Mouse (Mus musculus) ovary, adult 18-20 months (tissue): Measurements from ENCODE around the gene Tpp1.

Experiments used
- DNase-seq: peaks from one replicate; pipeline ENCODE4 v3.0.0; 2022; ENCODE audit warnings: low spot score, mixed read lengths

The Tpp1 gene

DNA sequence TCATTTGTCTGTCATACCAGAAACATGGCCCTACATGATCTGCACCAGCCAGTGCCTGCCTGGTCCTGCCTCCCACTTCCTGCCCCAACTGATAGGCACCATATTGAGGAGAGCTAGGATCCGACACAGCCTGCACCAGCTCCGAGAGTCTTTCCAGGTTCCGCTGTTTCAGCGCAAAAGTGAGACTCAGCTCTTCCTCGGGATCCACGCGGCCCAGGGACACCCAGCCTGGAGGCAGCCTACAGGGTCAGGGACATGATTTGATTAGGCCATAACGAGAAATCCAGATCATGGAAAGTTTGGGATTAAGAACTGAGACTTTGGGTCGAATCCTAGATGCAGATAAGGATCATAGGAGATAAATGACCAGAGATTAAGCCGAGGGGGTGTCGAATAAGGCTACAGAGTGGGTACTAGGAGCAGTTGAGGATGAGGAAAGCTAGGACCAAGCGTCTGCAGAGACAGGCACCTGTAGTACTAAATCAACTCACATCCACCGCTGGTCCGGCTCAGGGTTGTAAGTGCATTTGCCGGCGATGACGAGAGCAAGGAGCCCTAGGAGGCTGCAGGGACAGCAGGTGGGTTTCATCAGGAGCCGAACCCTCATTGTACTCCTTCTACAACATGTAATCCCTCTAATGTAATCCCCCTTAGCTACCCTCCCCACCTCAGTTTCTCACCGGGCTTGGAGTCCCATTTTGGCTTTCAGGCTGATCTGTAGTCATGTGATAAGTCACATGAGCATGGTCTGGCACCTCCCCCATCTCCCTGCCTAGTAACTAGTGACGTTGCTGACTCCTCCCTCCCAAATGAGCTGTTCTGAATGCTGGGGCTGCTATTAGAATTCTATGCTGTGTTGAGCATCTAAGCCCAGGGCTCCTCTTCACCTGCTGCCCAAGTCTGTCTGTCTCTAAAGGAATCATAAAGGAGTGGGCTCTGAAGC lies at the start of gene Tpp1:
TSS of gene Tpp1 (minus strand) at position 745 of the 943 bp plus-strand sequence.
- DNase-seq, result peak; percentile 87

DNA sequence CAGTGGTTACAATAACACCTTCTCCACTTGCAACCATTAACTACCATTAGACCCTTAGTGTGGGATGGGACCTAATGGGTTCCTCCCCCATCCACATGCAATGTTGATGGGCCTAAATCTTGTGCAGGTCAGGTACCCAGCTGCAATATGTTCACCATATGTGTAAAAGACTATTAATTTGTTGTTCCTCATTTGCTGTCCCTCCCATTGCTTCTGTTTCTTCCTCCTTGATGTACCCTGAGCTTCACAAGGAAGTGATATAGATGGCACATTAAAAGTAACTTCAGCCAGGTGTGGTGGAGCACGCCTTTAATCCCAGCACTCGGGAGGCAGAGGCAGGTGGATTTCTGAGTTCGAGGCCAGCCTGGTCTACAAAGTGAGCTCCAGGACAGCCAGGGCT lies 44.9 kb upstream of the Tpp1 start:
- DNase-seq, result no peak

DNA sequence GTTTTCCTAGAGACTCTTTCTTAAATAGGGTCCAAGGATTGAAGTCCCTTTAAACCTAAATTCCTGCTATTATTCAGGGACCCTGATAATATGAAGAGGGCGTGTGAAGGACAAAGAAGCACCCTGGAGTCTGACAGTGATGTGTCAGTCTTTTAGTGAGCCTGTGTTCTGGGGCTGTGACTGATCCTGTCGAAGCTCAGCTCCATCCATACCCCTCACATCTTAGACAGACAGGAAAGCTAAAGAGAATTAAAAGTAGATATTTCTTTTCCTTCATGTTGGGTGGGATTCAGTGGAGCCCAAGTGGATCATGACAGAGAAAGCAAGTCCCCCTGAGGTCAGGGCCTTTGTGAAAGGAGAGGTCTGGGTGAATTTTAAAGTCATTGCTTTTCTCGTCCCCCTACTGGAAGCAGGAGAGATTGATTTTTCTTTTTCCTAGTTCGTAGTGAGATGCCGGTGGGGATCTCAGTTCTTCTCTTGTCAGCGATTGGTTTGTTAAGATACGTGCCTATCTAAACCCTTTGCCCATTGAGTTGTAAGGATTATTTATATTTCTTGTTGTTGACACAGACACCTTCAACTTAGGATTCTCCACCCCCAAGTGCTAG lies 43.8 kb upstream of the Tpp1 start:
- no peak for DNase-seq

DNA sequence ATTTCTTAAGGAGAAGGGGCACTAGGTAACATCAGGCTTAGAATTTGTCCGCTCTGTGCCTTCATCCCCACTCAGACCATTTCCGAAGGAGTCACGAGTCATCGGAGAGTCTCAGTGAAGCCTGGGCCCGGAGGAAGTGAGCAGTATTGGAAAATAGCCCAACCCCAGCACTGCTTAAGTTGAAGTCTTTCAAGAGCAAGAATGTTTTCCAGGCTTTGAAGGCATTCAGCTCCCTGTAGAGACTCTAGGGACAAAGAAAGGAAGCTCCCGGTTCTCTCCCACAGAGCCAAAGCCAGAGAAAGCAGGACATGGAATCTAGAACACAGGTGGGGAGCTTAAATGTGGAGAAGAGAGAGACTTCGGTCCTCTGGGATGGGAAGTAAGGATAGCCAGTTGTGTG lies 41.7 kb upstream of the Tpp1 start:
- DNase-seq, result no peak

DNA sequence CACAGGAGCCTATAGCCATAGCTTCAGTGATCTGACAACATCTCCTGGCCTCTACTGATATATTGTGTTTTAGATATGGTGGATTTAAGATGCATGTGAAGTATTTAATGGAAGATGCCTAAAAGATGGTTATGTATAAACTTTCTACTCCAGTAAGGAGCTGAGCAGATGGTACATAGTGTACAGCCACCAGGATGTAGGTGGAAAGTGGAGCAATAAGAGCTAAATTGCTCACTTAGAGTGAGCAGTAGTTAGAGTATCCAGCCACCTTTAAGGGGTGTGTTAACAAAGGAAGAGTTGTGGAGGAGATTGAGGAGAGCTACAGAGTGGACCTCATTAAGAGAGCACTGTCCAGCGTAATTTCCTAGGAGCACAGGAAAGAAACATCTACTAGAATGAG lies 39.1 kb upstream of the Tpp1 start:
- no peak for DNase-seq

DNA sequence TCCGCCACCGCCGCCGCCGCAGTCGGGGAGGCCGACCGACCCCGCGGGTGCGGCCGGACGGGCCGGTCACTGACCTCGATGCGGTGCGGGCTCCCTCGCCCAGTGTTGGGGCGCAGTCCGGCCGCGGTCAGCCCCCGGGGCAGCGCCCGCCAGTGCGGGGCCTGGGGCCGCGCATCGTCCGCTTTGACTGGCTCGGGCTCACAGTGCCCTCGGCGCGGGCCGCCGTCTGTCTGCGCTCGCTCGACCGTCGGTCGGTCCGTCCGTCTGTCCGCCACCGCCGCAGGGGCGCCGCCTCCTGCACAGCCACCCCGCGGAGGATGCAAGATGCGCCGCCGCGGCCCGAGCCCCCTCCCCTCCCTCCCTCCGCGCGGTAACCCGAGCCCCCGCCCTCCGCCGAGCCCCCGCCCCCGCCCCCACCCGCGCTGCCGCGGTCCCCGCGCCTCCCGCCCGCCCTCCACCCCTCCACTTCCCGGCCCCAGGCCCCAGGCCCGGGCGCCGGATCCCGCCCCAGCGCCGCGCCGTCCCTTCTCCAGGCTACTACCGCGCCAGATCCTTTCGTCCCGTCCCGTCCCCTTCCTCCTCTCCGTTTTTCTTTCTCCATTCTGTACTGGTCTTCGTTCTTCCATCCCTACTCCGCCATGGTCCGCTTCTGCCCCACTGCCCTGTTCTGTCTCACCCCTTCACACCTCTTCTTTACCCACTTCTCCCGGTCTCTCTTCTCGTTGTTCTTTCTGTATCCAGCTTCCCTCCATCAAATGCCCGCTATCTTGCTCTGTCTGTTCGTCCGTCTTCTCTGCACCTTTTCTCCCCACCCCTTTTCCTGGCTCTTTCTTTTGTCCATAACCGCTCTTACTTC lies 35.5 kb upstream of the Tpp1 start, which contains the start of gene Dchs1:
TSS of gene Dchs1 (minus strand) at position 370 of the 856 bp plus-strand sequence.
- DNase-seq, result no peak

DNA sequence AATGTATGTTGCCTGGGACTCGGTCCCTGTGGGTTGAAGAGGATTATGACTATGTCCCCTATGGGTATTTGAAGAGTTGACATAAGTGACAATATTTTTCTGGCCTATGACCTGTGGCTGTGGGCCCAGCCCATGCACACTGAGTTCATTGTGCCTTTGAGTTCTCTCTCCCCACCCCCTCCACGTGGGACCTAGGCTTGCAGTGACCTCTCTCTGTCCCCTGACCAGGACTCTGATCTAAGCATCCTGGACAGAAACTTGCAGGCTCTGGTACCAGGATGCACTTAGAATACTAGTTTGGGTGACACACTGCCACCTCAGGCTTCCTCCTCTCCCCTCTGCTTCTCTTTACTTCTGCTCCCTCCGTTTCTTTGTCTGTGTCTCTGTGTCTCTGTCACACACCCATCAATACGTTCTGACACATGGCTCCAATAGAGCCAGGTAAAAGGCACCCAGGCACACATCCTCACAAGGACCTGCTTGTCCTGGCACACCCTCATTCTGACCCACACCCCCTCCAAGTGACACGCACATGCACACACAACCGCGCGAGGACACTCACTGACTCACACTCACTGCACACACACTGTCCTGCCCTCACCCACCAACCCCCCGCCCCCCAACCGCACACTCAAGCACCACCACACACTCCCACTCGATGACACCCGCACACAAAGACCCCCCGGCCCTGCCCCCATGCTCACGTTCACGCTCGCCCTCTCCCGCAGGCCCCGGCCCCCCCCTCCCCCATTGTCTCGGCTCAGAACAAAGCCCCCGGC lies 34.7 kb upstream of the Tpp1 start:
- DNase-seq, result no peak

DNA sequence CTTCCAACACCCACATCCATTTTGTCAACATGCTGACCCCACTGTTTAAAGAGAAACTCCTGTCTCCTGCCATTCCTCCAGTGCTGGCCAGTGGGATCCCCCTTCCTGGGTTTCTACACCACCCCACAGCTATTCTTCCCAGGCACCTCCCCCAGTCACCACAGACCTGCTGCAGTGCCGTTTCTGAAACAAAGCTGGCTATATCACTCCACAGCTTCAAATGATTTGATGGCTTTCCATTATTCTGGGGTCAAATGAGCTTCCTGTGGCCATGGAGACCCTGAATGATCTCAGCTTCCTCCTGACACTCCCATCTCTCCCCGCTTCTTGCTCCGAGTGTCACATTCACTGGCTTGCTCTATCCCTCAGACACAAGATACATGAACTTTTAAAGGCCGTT lies 32.5 kb upstream of the Tpp1 start:
- DNase-seq, result no peak

DNA sequence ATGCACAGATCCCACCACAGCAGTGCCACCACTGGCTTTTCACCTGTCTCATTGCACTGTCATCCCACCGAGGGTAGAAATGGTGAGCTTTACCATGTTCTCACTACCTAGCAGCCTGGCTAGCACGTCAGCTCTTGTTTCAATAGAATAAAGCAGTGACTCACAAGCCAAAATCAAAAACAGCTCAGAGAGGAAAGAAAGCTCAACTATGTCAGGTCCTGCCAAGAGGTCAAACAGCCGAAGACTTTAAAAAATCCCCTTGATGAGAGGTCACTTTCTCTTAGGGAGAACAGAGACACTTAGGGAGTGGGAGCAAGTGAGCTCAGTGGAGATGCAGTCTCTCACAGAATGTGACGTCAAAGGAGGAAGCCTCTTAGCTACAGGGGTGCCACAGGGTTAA lies 31.8 kb upstream of the Tpp1 start:
- no peak for DNase-seq

DNA sequence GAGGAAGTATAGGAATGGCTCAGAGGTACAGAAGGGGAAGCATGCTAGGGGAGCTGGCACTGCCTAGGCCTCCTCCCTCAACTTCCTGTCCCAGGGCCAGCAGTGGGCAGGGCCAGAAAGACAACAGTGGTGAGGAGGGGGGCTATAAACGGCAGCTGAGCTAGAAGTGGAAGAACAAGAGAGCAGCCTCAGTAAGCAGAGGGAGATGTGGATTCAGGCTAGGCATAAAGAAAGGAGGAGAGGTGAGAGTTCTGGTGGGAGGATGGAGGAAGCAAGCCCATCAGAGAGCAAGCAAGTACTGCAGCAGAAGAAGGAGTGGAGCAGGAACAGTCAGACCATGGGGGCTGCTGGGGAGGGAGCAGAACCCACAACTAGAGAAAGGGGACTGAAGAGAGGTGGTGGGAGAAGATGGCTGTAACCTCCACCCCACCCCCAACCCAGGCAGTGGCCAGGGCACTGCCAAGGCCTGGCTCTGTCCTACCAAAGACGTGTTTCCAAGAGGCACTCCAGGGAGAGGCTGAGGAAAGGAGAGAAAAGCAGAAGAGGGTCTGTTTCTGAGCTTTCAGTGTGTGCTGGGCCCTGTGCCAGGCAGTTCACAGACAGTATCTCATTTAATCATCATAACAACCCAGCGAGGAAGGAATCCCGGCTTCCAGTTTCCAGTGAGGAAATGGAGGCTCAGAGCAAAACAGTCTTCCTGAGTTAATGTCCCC lies 26.7 kb upstream of the Tpp1 start:
- no peak for DNase-seq

DNA sequence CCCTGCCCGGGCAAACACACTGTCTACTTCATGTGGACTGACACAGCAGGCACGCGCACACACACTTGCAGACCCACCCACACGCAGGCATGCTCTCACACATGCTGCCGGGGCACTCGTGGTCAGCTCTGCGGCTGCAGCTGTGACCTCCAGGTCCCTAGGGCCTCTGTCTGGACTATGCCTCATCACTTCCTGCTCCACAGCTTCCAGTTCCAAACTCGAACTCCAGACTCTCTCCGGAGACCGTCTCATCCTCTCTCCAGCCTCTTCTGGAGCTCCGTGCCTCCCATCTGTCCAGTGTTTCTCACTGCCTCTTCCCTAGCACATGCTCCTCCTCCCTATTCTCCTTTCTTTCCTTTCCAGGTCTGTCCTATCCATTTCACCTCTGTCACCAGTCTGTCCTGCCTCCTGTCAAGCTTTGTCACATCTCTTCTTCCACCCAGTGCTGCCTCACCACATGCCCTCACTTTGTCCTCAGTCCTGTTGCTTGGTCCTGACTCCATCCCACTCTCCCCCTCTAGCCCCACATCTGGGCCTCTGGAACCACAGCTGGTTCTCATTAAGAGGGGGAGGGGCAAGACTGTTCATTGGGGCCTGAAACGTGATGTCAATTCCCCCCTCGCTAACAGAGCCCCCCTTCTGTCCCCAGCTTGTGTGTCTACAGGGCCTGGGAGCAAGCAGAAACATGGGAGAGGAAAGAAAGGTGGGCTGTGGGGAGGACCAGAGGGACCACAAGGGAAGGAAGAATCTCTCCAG lies 25.9 kb upstream of the Tpp1 start:
- DNase-seq, result no peak

DNA sequence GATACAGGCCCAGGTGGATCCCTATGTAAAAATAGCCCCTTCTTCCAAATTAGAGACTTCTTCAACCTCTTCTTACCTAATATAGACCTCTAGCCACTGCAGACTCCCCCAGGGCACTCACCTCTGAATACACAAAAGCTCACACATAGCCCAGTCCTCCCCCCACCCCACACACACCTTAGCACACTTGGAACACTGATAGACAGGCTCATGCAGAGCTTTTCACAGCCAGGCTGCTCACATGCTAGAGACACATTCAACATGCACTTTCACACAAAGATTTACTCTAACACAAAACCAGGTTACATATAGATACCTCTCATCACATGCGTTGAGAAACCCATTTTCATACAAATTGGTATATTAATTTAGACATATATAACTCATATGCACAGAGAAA lies 25.3 kb upstream of the Tpp1 start:
- no peak for DNase-seq

DNA sequence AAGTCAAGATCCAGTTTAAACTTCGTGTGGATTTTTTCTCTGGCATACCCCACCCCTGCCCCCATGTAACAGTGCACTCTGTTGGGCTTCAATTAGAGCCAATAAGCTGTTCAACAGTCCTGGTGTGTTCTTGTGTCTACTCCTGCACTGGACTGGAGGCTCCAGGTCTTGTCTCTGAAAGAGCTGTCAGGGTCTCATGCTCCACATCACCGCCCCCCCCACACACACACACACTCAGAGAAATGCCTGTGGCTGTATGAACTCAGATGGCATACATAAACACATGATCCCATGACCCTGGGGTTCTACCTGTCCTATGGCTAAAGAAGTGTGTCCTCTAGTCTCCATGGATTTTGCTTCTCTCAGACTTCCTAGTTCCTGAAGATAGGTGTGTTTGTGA lies 24.0 kb upstream of the Tpp1 start:
- no peak for DNase-seq

DNA sequence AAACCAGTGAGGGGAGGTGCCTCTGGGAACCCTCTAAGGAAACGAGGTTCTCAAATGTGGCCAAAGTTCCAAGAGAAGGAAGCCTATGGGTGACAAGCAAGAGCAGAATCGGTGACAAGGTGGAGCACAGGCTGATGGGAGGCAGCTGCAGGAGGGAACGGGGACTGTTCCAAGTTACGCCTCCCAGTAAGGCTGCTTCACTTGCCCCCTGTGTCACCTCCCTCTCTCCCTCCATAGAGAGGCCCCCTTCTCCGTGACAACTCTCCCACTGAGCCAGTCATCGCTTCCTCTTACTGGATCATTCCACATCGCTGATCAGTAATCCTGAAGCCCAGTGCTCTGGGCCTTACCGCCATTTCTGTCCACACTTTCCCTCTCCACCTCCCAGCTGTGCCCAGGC lies 22.6 kb upstream of the Tpp1 start:
- no peak for DNase-seq

DNA sequence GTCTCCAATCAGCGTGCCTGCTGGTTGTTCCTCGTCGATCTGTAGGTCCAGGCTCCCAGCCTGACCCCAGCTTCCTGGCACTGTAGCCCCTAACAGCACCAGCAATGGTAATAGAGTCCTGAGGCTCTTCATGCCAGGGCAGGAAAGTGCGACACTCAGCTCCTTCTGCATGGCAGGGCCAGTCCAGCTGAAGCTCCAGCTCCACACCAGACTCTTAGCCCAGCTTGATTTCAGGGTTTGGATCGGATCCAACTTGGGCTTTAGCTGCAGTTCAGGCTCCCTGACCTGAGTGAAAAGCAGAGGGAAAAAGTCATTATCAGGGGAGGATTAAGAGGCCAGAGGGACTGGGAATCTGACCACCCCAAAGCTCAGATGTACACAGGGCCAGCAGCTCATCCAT lies 21.0 kb upstream of the Tpp1 start:
- no peak for DNase-seq

DNA sequence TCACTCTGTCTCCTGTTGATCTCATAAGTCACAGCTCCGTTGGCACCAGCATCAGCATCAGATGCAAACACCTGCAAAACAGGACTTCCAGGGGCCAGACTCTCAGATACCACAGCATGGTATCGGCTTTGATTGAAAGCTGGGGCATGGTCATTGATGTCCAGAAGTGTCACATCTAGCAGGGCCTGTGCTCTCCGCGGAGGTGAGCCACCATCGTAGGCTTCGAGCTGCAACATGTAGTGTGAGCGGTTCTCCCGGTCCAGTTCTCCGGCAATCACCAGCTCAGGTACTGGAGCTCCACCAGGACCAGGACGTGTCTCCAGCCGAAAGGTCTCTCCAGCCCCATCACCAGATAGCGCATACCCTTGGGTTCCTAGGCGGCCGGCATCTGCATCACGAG lies 20.3 kb upstream of the Tpp1 start:
- no peak for DNase-seq

DNA sequence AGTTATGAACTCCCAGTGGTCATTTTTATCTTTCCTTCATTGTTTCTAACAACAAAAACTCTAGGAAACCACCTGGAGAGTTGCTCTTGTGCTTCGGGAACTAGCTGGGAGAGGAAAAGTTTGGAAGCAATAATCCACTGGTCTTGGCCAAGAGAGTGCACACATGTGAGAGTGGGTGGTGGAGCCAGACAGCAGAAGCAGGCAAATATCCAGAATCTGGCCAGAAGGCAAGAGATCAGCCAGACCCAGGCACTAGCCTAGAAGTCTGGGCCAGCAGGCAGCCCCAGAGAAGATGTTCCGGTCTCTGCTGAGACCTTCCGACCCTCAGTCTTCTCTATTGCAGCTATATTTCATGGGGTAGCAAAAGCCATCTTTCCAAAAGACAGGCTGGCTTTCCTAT lies 17.9 kb upstream of the Tpp1 start:
- DNase-seq, result no peak

DNA sequence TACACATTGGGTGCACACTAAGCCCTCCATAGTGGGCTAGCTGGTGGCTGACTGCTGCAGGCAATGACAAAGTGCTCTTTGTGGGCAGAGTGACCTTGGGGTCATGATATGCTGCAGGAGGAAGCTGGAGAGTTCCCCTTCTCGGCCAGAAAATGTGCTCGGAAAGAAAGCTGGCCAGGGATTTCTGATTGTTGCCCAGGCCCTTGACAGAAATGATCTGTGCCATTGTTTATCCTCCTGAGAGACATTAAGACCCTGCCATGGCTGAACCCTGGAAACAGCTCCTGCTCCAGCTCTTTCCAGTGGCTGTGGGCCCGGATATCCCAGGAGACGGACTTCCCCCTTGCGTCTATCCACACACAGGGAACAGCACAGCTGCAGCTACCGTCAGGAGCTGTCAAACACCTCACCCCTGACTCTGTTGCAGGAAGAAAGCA lies 15.7 kb upstream of the Tpp1 start:
- DNase-seq, result no peak

DNA sequence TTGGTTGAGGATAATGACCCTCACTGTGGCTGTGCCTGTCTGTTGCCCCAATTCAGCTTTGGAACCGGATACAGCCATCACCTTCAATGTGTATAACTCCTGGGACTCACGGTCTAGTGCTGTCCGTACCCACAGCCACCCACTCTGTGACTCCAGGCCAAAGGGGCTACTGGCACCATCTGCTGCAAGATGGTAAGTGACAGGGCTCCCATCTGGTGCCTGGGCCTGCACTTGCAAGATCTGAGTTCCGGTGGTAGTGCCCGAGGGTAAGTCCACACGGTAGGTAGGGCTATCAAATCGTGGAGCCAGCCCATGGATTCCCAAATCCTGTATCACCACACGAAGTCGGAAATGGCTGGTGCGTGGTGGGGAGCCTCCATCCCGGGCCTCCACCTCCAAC lies 12.3 kb upstream of the Tpp1 start:
- DNase-seq, result no peak

DNA sequence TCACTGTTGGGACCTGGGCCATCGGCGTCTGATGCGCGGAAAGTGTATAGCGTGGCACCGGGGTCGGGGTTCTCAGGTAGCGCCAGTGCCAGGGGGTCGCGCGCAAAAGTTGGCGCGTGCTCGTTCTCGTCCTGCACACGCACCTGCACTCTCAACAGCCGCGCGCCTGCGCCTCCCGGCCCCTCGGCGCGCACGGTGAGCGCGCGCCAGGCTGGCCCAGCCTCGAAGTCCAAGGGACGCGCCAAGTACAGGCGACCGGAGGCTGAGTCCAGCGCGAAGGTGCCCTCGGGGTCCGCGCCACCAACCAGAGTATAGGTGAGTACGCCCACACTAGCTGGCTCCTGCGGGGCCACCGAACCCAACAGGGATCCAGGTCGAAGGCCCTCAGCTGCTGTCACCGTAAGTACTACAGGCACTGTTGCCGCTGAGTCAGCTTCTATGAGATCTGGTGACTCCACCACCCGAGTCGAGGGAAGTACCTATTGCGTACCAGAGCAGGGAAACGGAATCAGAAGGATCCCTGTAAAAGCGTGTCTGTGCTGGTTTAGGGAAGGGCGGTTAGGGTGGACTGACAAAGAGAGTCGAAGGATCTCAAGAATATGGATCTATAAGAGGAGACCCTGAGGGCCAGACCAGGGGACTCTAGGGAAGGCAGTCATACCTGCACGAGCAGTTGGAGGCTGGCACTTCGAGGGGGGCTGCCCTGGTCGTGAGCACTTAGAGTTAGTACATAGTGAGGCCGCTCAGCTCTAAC lies 10.7 kb upstream of the Tpp1 start:
- DNase-seq, result no peak
